Mouse (Mus musculus): ENCODE data around the gene Parp11.
A peak's percentile ranks its signal among the peaks of the same experiment; 100 is the strongest.

Parp11 gene

GRCm38 (mm10) chr6:127448869-127449268, 2.2 kb downstream of the Parp11 start:
- no peak for DNase-seq (ENCODE audit: low spot score in 2 of 2)

- no peak for DNase-seq (ENCODE audit: low spot score in 2 of 2)
Measured at GRCm38 (mm10) chr6:127449531-127450422, 3.1 kb downstream of the Parp11 start.

- DNase-seq (ENCODE audit: low spot score in 2 of 2): peak; percentile 77 to 93
Measured at GRCm38 (mm10) chr6:127453407-127454343, 7.0 kb downstream of the Parp11 start.

- DNase-seq (ENCODE audit: low spot score in 2 of 2): no peak
Measured at GRCm38 (mm10) chr6:127454344-127454707, 7.7 kb downstream of the Parp11 start.

GRCm38 (mm10) chr6:127454809-127455208, 8.2 kb downstream of the Parp11 start:
- DNase-seq (ENCODE audit: low spot score in 2 of 2): no peak

GRCm38 (mm10) chr6:127455440-127455839, 8.8 kb downstream of the Parp11 start:
- DNase-seq (ENCODE audit: low spot score in 2 of 2): no peak

- DNase-seq (ENCODE audit: low spot score in 2 of 2): no peak
Measured at GRCm38 (mm10) chr6:127456769-127457168, 10.1 kb downstream of the Parp11 start.

- no peak for DNase-seq (ENCODE audit: low spot score in 2 of 2)
Measured at GRCm38 (mm10) chr6:127459776-127460175, 13.1 kb downstream of the Parp11 start.

- no peak for DNase-seq (ENCODE audit: low spot score in 2 of 2)
Measured at GRCm38 (mm10) chr6:127461491-127461890, 14.9 kb downstream of the Parp11 start.

- no peak for DNase-seq (ENCODE audit: low spot score in 2 of 2)
Measured at GRCm38 (mm10) chr6:127462251-127462650, 15.6 kb downstream of the Parp11 start.

- no peak for DNase-seq (ENCODE audit: low spot score in 2 of 2)
Measured at GRCm38 (mm10) chr6:127463273-127464001, 16.8 kb downstream of the Parp11 start.

GRCm38 (mm10) chr6:127464523-127464922, 17.9 kb downstream of the Parp11 start:
- no peak for DNase-seq (ENCODE audit: low spot score in 2 of 2)

- peak in 1 of 2 experiments; percentile 24 for DNase-seq (ENCODE audit: low spot score in 2 of 2)
Measured at GRCm38 (mm10) chr6:127466749-127467310, 20.2 kb downstream of the Parp11 start.

GRCm38 (mm10) chr6:127472078-127472477, 25.4 kb downstream of the Parp11 start:
- no peak for DNase-seq (ENCODE audit: low spot score in 2 of 2)

GRCm38 (mm10) chr6:127473961-127474360, 27.3 kb downstream of the Parp11 start:
- DNase-seq (ENCODE audit: low spot score in 2 of 2): no peak

- DNase-seq (ENCODE audit: low spot score in 2 of 2): no peak
Measured at GRCm38 (mm10) chr6:127475231-127475630, 28.6 kb downstream of the Parp11 start.

GRCm38 (mm10) chr6:127491046-127491445, 44.4 kb downstream of the Parp11 start:
- DNase-seq (ENCODE audit: low spot score in 2 of 2): no peak

GRCm38 (mm10) chr6:127492561-127492960, 45.9 kb downstream of the Parp11 start:
- no peak for DNase-seq (ENCODE audit: low spot score in 2 of 2)

GRCm38 (mm10) chr6:127493750-127494149, 47.1 kb downstream of the Parp11 start:
- peak in 1 of 2 experiments; percentile 37 for DNase-seq (ENCODE audit: low spot score in 2 of 2)

GRCm38 (mm10) chr6:127494357-127494756, 47.7 kb downstream of the Parp11 start:
- no peak for DNase-seq (ENCODE audit: low spot score in 2 of 2)

GRCm38 (mm10) chr6:127495251-127495650, 48.6 kb downstream of the Parp11 start:
- DNase-seq (ENCODE audit: low spot score in 2 of 2): no peak
